Mouse (Mus musculus) cerebellum, postnatal 10 days (tissue): Measurements from ENCODE around the gene Atg4b.
"Not testable (repeated sequence)": the region's sequence is repeated elsewhere in the genome, so short reads cannot be mapped to it uniquely, and the experiment has no call there.

ENCODE experiments used
- DNase-seq, 2 experiments: peaks; one replicate each; pipeline ENCODE4 v3.0.0; 2021; ENCODE audit warnings: mixed read lengths in 2 of 2

Atg4b gene

DNA sequence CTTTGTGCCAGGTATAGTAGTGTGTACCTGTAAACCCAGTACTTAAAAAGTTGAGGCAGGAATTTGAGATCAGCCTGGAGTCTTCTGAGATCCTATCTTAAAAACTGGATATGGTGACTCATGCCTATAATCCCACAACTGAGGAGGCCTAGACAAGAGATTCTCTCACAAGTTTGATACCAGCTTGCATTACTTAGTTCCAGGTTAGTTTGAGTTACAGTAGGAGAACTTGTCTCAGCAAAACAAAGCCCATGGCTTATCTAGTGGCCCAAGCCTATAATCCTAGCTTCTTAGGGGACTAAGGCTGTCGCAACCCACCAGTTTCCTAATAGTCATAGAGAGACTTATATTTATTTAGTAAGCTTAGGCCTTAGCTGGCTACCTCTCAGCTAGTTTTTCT is 8.8 kb downstream of the Atg4b start:
- DNase-seq, result no peak

- not testable (repeated sequence) for DNase-seq
These were observed 12.2 kb downstream of the Atg4b start for GRCm38 (mm10) chr1:93763531-93763930.

DNA sequence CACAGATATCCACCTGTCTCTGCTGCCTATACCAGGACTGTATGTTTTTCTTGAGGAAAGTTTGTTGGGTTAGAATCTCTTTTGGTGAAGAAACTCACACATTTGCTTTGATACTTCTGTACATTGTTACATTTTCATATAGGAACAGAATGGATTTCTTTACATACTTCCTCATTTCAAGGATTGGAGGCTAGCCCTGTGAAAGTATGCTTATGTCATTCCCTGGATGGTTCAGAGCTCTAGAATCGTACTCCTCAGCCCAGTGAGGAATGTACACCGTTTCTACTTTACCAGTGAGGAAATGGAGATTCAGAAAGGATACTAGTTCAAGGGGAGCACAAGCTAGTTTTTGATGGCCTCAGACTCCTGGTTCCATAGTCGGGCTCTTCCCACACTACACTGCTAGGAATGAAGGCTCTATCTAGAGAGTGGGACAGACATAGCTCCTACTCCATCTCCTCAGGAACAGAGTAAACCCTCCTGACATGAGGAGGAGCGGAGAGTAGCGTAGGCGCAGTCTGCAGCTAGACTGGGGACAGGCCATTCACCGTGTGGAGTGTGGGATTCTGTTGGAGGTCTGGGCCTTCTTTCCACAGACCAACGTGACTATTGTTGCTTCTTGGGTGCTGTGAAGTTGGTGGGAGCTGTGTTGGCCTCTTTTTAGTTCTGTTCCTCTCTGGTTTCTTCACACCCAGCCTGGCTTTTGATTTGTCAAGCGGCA is 13.7 kb downstream of the Atg4b start:
- DNase-seq, result no peak

DNA sequence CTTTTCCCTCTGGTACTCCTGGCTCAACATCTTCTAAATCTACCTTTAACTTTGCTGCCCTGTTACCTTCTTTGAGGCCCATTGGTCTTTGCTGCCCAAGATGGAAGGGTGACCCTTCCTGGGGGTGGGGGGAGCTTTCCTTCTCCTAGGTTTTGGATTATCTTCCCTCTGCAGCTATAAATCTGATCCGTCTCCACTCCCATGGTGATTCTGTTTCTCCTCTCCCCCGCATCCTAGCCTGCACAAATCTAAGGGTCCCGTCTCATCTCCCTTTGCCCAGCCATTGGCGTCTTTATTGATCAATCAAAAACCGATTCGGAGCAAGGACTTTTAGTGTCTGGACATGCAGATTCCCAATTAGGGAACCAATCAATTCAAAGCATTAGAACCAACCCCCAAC is 16.3 kb downstream of the Atg4b start:
- DNase-seq, result no peak

GRCm38 (mm10) chr1:93769901-93770300 is 18.6 kb downstream of the Atg4b start:
- DNase-seq, result no peak

DNA sequence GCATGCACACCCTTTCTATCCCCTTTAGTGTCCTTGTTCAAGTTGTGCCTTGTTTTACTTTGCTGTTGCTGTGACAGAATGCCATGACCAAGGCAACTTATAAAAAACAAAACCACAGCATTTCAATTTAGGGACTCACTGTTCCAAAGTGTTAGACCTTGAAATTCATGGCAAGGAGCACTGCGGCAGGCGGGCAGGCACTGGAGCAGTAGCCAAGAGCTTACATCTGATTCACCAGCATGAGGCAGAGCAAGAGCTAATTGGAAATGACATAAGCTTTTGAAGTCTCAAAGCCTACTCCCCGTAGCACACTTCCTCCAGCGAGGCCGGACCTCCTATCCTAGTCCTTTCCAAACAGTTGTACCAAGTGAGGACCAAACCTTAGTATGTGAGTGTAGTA is 25.4 kb downstream of the Atg4b start:
- no peak for DNase-seq

DNA sequence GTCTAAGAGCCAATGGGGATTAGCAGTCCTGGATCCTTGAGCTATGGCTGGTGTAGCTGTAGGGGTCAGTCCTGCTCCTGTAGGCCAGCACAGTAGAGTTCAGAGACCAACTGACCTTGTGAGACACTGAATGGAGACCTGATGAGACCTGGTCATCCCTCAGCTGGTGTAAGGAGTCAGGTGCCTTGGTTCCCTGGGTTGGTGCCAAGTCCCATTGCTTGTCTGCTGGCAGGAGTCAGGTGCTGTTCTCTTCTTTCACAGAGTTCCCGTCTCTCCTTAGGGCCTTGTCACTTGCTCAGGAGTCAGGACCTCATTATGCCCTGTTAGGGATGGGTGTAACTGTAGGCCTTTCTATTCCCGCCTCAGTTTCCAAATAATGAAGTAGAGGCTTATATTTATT is 35.6 kb downstream of the Atg4b start:
- peak; percentile 39 for DNase-seq

GRCm38 (mm10) chr1:93794526-93794925 is 43.2 kb downstream of the Atg4b start:
- no peak for DNase-seq

- no peak for DNase-seq
These were observed 44.6 kb downstream of the Atg4b start for GRCm38 (mm10) chr1:93795886-93796285.

GRCm38 (mm10) chr1:93800670-93801503 is 49.6 kb downstream of the Atg4b start:
- DNase-seq, result peak; percentile 20 to 37

- peak; percentile 95 to 96 for DNase-seq
These were observed 50.5 kb downstream of the Atg4b start, which contains the start of gene Dtymk for GRCm38 (mm10) chr1:93801741-93802238. TSS of gene Dtymk (minus strand) at chr1:93801934.

DNA sequence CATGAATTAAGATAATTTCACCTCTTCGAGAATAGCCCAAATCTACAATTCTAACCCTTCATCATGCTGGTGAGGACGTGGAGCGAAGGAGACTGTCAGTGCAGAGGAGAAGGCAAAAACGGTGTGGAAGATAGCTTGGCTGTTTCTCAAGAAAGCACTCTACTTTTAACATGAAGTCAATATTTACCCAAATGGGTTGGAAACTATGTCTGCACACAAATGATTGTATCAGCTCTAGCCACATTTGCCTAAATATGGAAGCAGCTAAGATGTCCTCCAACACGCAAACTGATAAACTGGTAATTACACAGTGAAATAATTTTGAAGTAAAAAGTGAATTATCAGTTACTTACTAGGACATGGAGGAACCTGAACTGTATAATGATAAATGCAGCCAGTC is 51.5 kb downstream of the Atg4b start:
- no peak for DNase-seq

- peak; percentile 100 for DNase-seq
These were observed 52.5 kb downstream of the Atg4b start, which contains the start of gene Ing5 for GRCm38 (mm10) chr1:93803556-93804507. TSS of gene Ing5 (plus strand) at chr1:93803965.

DNA sequence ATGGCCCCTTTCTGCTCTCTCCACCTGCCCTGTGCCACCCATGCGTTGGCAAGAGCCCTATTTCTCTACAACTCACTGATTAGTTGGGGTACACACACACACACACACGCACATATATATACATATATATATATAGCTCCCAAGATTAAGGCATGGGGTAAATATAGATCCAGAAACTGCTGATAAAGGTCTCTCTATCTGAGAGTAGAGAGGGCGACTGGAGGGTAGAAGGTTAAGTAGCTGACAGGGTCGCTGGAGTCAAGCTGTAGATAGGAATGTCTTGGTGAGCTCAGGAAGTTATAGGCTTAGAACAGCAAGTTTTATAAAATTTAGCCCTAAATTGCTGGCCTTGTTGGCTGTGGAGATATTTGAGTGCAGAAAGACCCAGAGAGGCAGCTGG is 53.5 kb downstream of the Atg4b start:
- DNase-seq, result no peak

DNA sequence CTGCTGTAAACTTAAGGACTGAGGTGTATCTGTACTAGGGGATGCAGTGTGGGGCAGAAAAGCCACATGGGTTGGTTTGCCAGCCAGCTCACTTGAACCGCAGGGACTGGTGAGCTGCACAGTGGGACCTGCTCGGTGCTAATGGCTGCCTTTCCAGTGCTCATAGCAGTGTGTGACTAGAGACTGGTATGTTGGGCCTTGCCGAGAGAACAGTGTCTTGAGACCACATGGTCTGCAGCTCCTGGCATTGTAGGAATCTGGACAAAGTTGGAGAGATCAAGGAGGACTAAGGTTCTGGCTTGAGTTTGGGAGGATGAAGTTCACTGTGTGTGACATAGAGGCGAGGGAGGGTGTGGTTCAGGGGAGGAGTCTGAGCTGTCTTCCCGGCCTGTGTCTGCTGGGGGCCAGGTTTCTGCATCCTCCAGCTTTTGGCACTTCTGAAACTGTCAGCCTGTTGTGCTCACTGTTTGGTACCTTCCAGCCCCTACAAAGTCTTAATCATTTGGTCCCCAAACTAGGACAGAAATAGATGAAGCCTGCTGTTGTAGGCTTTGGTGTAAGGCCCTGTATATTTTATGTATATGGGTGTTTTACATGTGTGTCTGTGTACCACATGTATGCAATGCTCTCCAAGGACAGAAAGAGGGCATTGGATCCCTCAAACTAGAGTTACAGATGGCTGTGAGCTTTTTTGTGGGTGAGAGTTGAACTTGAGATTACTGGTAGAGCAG is 54.1 kb downstream of the Atg4b start:
- DNase-seq, result no peak

- DNase-seq, result no peak
These were observed 57.6 kb downstream of the Atg4b start for GRCm38 (mm10) chr1:93808871-93809270.

GRCm38 (mm10) chr1:93810011-93810410 is 58.7 kb downstream of the Atg4b start:
- no peak for DNase-seq

- no peak for DNase-seq
These were observed 60.3 kb downstream of the Atg4b start for GRCm38 (mm10) chr1:93811495-93812039.

- DNase-seq, result no peak
These were observed 66.7 kb downstream of the Atg4b start for GRCm38 (mm10) chr1:93817823-93818532.

- no peak for DNase-seq
These were observed 67.4 kb downstream of the Atg4b start for GRCm38 (mm10) chr1:93818722-93819121.
